Mouse (Mus musculus): ENCODE measurements around the gene Tmem117. TPM values are rescaled to one million over a fixed set of nuclear protein-coding genes. Genes with fewer than 3 reads are reported as not detected.
A peak's percentile ranks its signal among the peaks of the same experiment; 100 is the strongest.

The Tmem117 gene
- total and polyA plus RNA-seq, 2 experiments from 2014 or later: 17.4 to 21.6 TPM

DNA sequence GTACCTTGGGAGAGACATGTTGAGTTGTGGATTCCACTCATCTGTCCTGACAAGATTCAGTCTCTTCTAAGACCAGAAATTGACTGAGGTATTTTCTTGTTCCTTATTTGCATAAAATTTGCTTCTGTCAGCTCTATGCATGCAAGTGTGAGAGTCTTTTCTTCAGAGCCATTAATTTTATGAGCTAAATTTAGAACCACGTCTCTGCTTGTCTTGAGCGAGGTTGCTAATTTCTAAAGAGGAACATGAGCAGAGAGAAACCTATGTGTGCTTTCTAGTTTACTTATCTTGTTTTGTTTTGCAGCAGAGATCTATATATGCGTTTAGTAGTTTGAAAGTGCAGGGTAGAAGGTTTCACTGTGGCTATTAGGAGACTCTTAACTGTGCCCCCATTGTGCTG lies 26.6 kb upstream of the Tmem117 start:
- ATAC-seq: no peak
- no peak for DNase-seq (ENCODE audit: low spot score)

DNA sequence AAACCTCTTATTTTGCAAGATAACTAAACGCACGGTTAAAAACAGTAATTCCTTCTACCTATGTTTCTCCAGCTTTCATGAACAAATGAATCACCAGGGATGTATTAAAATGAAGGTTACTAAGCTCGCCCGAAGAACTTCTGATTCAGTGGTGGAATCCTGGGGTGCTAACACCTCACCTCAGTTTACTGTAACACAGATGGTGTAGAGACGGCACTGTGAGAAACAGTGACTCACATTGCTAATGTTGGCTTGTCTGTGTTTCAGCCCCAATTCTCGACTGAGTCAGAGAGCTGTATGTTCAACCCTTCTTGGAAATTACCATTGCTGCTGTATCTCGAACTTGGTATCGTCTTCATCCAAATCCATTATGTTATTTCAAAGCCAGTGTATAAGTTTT lies 21.3 kb upstream of the Tmem117 start:
- no peak for ATAC-seq
- Histone ChIP-seq H3K4me1 (ENCODE audit: insufficient read depth, low read length) (no peaks in the 10 kb centered on the region), H3K27me3 (ENCODE audit: insufficient read depth, low read length) (no peaks in the 10 kb centered on the region), H3K4me3 (ENCODE audit: low read length) (no peak overlapping the region), H3K36me3 (ENCODE audit: insufficient read depth, low read length) (no peaks in the 10 kb centered on the region), H3K4me2 (ENCODE audit: low read depth, low read length) (no peak overlapping the region), H3K9ac (replicated peaks; ENCODE audit: low read length) (no peak overlapping the region), H3K27ac (no peak overlapping the region), H3K9me3 (ENCODE audit: low read length) (no peaks in the 10 kb centered on the region)
- WGBS: 94% methylated on average over 8 of the region's 8 CpGs
- TF ChIP-seq CTCF (IDR thresholded peaks at IDR 0.05; ENCODE audit: low read depth): no peak
- no peak for DNase-seq (ENCODE audit: low spot score)

More for the DNA sequence above, 26.6 kb upstream of the Tmem117 start:
- Histone ChIP-seq H3K36me3 (ENCODE audit: insufficient read depth, low read length) (no peaks in the 10 kb centered on the region), H3K4me2 (ENCODE audit: low read depth, low read length) (no peak overlapping the region), H3K27ac (no peak overlapping the region), H3K27me3 (ENCODE audit: insufficient read depth, low read length) (no peaks in the 10 kb centered on the region), H3K9me3 (ENCODE audit: low read length) (no peaks in the 10 kb centered on the region), H3K9ac (replicated peaks; ENCODE audit: low read length) (no peak overlapping the region), H3K4me1 (ENCODE audit: insufficient read depth, low read length) (no peaks in the 10 kb centered on the region), H3K4me3 (ENCODE audit: low read length) (no peak overlapping the region)
- TF ChIP-seq CTCF (IDR thresholded peaks at IDR 0.05; ENCODE audit: low read depth): no peak
- WGBS: 66% methylated on average over 3 of the region's 3 CpGs

DNA sequence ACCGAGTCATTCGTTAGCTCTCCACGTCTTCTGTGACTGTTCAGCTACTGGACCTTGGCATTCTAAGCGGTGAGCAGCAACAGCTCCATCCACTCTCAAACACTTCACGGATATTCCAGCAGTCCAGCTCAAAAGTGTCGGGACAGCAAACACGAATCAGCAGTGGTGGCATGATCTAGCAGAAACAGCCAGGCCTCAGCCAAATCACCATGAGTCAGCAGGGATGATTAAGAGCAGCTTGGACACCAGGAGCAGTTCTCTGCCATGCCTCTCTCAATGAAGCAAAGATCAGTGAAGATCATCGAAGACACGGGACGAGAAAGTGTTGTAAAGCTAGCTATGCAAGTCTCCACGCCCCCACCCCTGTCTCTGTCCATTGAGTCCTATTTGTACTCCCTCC lies 13.0 kb upstream of the Tmem117 start:
- H3K4me2 ChIP-seq (ENCODE audit: low read depth, low read length): no peak overlapping the region
- H3K27ac ChIP-seq: no peak overlapping the region
- WGBS: 95% methylated on average over 11 of the region's 11 CpGs
- H3K27me3 ChIP-seq (ENCODE audit: insufficient read depth, low read length): no peaks in the 10 kb centered on the region
- ATAC-seq (no peak), DNase-seq (ENCODE audit: low spot score) (no peak)
- no peak overlapping the region for H3K4me3 ChIP-seq (ENCODE audit: low read length)
- H3K9me3 ChIP-seq (ENCODE audit: low read length): no peaks in the 10 kb centered on the region
- TF ChIP-seq CTCF (IDR thresholded peaks at IDR 0.05; ENCODE audit: low read depth): no peak
- H3K4me1 ChIP-seq (ENCODE audit: insufficient read depth, low read length): no peaks in the 10 kb centered on the region
- H3K9ac ChIP-seq (replicated peaks; ENCODE audit: low read length): no peak overlapping the region
- no peaks in the 10 kb centered on the region for H3K36me3 ChIP-seq (ENCODE audit: insufficient read depth, low read length)

DNA sequence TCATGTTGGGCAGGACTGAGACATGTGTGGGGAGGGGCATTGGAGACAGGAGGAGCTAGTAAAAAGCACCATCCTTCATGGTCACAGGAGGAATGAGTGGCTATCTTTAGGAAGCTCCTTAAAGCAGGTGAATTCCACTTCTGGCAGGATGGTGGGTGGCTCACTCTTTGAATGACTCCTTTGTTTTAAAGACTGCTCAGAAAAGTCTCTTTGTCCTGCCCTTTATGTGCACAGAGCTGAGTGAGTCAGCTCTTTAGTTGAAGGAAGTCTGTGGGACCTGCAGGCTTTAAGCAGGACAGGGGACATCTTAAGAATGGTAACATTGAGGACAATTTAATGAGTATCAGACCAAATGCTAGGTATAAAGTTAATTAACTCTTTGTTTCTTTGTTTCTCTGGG lies 8.1 kb upstream of the Tmem117 start:
- TF ChIP-seq CTCF (IDR thresholded peaks at IDR 0.05; ENCODE audit: low read depth): no peak
- Histone ChIP-seq H3K27ac (no peak overlapping the region), H3K9me3 (ENCODE audit: low read length) (peaks cover 2% of the 10 kb centered on the region; the same call in 1 of the 2 replicates), H3K27me3 (ENCODE audit: insufficient read depth, low read length) (no peaks in the 10 kb centered on the region), H3K4me2 (ENCODE audit: low read depth, low read length) (no peak overlapping the region), H3K9ac (replicated peaks; ENCODE audit: low read length) (no peak overlapping the region), H3K4me1 (ENCODE audit: insufficient read depth, low read length) (no peaks in the 10 kb centered on the region), H3K36me3 (ENCODE audit: insufficient read depth, low read length) (no peaks in the 10 kb centered on the region), H3K4me3 (ENCODE audit: low read length) (no peak overlapping the region)
- ATAC-seq: no peak
- no peak for DNase-seq (ENCODE audit: low spot score)

DNA sequence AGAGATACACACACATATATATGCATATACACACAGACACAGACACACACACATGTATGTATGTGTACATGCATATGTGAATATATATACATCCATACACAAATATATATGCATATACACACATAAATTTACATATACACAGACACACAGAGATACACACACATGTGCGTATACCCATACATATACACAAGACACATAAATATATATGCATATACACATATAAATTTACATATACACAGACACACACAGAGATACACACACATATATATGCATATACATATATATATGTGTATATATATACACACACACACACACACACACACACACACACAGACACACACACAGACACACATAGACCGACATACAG lies 586 bp upstream of the Tmem117 start:
- no peaks in the 10 kb centered on the region for H3K4me1 ChIP-seq (ENCODE audit: insufficient read depth, low read length)
- no peak overlapping the region for H3K27ac ChIP-seq
- H3K27me3 ChIP-seq (ENCODE audit: insufficient read depth, low read length): no peaks in the 10 kb centered on the region
- ATAC-seq (no peak; the same call in 1 of the 2 replicates), DNase-seq (ENCODE audit: low spot score) (no peak)
- H3K9ac ChIP-seq (replicated peaks; ENCODE audit: low read length): peak overlapping the region; percentile 84; the same call in 1 of the 2 replicates
- H3K36me3 ChIP-seq (ENCODE audit: insufficient read depth, low read length): no peaks in the 10 kb centered on the region
- no peak for TF ChIP-seq CTCF (IDR thresholded peaks at IDR 0.05; ENCODE audit: low read depth)
- H3K9me3 ChIP-seq (ENCODE audit: low read length): no peaks in the 10 kb centered on the region
- peak overlapping the region; percentile 96 for H3K4me2 ChIP-seq (ENCODE audit: low read depth, low read length)
- H3K4me3 ChIP-seq (ENCODE audit: low read length): peak overlapping the region; percentile 67
- WGBS: 47% methylated on average over 2 of the region's 2 CpGs

DNA sequence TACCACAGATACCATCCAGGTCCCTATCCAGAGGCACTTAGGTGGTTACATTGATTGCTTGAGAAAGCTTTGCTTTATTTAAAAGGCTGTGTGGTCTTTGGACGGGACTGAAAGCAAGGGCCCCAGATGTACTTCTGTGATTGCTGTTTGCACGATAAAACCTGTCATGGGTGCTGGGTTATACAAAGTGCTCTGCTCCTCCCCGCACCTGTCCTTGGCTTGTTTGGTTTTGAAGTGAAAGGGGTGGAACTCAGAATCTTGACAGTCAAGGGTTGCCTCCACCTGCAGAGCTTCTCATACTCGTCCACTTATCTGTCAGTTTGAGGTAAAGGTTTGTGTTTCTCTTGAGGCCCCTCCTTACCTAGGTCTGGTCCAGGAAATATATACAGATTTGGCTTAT lies 1.5 kb downstream of the Tmem117 start:
- H3K9ac ChIP-seq (replicated peaks; ENCODE audit: low read length): no peak overlapping the region
- no peaks in the 10 kb centered on the region for H3K9me3 ChIP-seq (ENCODE audit: low read length)
- TF ChIP-seq CTCF (IDR thresholded peaks at IDR 0.05; ENCODE audit: low read depth): no peak
- no peaks in the 10 kb centered on the region for H3K4me1 ChIP-seq (ENCODE audit: insufficient read depth, low read length)
- no peaks in the 10 kb centered on the region for H3K36me3 ChIP-seq (ENCODE audit: insufficient read depth, low read length)
- ATAC-seq (no peak), DNase-seq (ENCODE audit: low spot score) (no peak)
- no peaks in the 10 kb centered on the region for H3K27me3 ChIP-seq (ENCODE audit: insufficient read depth, low read length)
- H3K27ac ChIP-seq: no peak overlapping the region
- no peak overlapping the region for H3K4me2 ChIP-seq (ENCODE audit: low read depth, low read length)
- 83% methylated on average over 4 of the region's 4 CpGs for WGBS
- no peak overlapping the region for H3K4me3 ChIP-seq (ENCODE audit: low read length)

DNA sequence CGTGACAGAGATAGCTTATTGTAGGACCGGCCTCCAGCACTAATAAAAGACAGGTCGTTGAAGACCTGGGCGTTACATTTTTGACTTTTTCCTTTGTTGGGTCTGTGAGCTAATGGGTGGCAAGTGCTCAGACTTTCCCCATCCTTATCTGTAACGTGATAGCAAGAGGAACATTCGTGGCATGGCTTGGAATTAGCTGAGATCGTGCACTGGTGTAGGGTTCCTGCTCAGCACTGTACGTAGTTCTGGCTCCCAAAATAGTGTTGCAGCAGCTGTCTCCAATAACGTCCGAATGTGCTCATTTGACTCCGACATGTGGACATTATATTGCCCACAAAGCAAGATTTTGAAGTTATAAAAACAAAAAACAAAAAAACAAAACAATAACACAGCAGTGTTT lies 5.5 kb downstream of the Tmem117 start:
- WGBS: 82% methylated on average over 11 of the region's 11 CpGs
- H3K9me3 ChIP-seq (ENCODE audit: low read length): no peaks in the 10 kb centered on the region
- no peaks in the 10 kb centered on the region for H3K27me3 ChIP-seq (ENCODE audit: insufficient read depth, low read length)
- no peak overlapping the region for H3K4me3 ChIP-seq (ENCODE audit: low read length)
- H3K36me3 ChIP-seq (ENCODE audit: insufficient read depth, low read length): no peaks in the 10 kb centered on the region
- TF ChIP-seq CTCF (IDR thresholded peaks at IDR 0.05; ENCODE audit: low read depth): no peak
- no peak for ATAC-seq
- no peaks in the 10 kb centered on the region for H3K4me1 ChIP-seq (ENCODE audit: insufficient read depth, low read length)
- H3K9ac ChIP-seq (replicated peaks; ENCODE audit: low read length): no peak overlapping the region
- no peak overlapping the region for H3K27ac ChIP-seq
- no peak overlapping the region for H3K4me2 ChIP-seq (ENCODE audit: low read depth, low read length)
- DNase-seq (ENCODE audit: low spot score): no peak
